Mouse (Mus musculus): ENCODE results near the gene Cenpe. TPM values are rescaled to one million over a fixed set of nuclear protein-coding genes. Genes with fewer than 3 reads are reported as not detected.

Cenpe gene
- total and polyA plus RNA-seq, 3 experiments, result 0.18 to 0.84 (median 0.84) TPM

- H3K27me3 ChIP-seq (ENCODE audit: control insufficient read depth, insufficient read depth, low read length), result no peaks in the 10 kb centered on the region
- intact Hi-C loops (cut with DNase I), result no loop called here
- H3K79me2 ChIP-seq (replicated peaks; ENCODE audit: control insufficient read depth, insufficient read depth, low read length), result no peaks in the 10 kb centered on the region
- no peak overlapping the region for H3K9ac ChIP-seq (ENCODE audit: low read depth, low read length)
- no peak for TF ChIP-seq EP300 (IDR thresholded peaks at IDR 0.05; ENCODE audit: insufficient read depth, low read depth, low read length)
- TF ChIP-seq CTCF (IDR thresholded peaks at IDR 0.05), result no peak
- TF ChIP-seq POLR2A (IDR thresholded peaks at IDR 0.05; ENCODE audit: insufficient read depth, low read depth, low read length), result no peak
- 82% methylated on average over 10 of the region's 10 CpGs for WGBS
- no peaks in the 10 kb centered on the region for H3K36me3 ChIP-seq (ENCODE audit: control insufficient read depth, insufficient read depth, low read length)
- DNase-seq, result no peak
- H3K4me3 ChIP-seq, result no peak overlapping the region
- no peak overlapping the region for H3K27ac ChIP-seq
- no peaks in the 10 kb centered on the region for H3K4me1 ChIP-seq (ENCODE audit: control insufficient read depth, insufficient read depth, low read length)
These were observed 57.2 kb downstream of the Cenpe start for GRCm38 (mm10) chr3:135269391-135269990.

DNA sequence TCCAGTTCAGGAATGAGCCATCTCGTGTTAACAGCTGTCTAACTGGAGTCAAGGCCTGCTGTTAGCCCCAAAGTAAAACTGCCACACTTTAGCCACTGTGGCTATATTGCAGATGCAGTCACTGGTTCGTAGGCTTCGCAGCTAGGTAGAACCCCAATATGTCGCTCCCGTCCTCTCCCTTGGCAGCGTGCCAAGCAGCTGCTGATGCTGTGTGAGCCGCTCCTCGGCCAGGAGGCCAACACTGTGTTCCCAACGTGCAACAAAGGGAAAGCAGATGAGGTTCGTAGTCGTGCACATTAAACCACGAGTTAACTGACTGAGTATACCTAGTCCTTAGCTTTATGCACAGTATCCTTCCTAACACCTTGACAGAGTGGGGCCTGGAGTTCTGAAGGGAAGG, 60.3 kb downstream of the Cenpe start:
- no peak for DNase-seq
- Histone ChIP-seq H3K27me3 (ENCODE audit: control insufficient read depth, insufficient read depth, low read length) (no peaks in the 10 kb centered on the region), H3K4me3 (no peak overlapping the region), H3K36me3 (ENCODE audit: control insufficient read depth, insufficient read depth, low read length) (no peaks in the 10 kb centered on the region), H3K4me1 (ENCODE audit: control insufficient read depth, insufficient read depth, low read length) (no peaks in the 10 kb centered on the region), H3K79me2 (replicated peaks; ENCODE audit: control insufficient read depth, insufficient read depth, low read length) (no peaks in the 10 kb centered on the region), H3K27ac (no peak overlapping the region), H3K9ac (ENCODE audit: low read depth, low read length) (no peak overlapping the region)
- intact Hi-C loops (cut with DNase I), result no loop called here
- TF ChIP-seq POLR2A (IDR thresholded peaks at IDR 0.05; ENCODE audit: insufficient read depth, low read depth, low read length) (no peak), EP300 (IDR thresholded peaks at IDR 0.05; ENCODE audit: insufficient read depth, low read depth, low read length) (no peak), CTCF (IDR thresholded peaks at IDR 0.05) (no peak)
- WGBS, result 85% methylated on average over 12 of the region's 12 CpGs

GRCm38 (mm10) chr3:135273047-135273446, 60.7 kb downstream of the Cenpe start:
- Histone ChIP-seq H3K27ac (no peak overlapping the region), H3K79me2 (replicated peaks; ENCODE audit: control insufficient read depth, insufficient read depth, low read length) (no peaks in the 10 kb centered on the region), H3K9ac (ENCODE audit: low read depth, low read length) (no peak overlapping the region), H3K27me3 (ENCODE audit: control insufficient read depth, insufficient read depth, low read length) (no peaks in the 10 kb centered on the region), H3K4me1 (ENCODE audit: control insufficient read depth, insufficient read depth, low read length) (no peaks in the 10 kb centered on the region), H3K36me3 (ENCODE audit: control insufficient read depth, insufficient read depth, low read length) (no peaks in the 10 kb centered on the region), H3K4me3 (no peak overlapping the region)
- TF ChIP-seq CTCF (IDR thresholded peaks at IDR 0.05), result no peak
- no peak for TF ChIP-seq EP300 (IDR thresholded peaks at IDR 0.05; ENCODE audit: insufficient read depth, low read depth, low read length)
- TF ChIP-seq POLR2A (IDR thresholded peaks at IDR 0.05; ENCODE audit: insufficient read depth, low read depth, low read length), result no peak
- no peak for DNase-seq
- 87% methylated on average over 13 of the region's 13 CpGs for WGBS
- intact Hi-C loops (cut with DNase I), result no loop called here

DNA sequence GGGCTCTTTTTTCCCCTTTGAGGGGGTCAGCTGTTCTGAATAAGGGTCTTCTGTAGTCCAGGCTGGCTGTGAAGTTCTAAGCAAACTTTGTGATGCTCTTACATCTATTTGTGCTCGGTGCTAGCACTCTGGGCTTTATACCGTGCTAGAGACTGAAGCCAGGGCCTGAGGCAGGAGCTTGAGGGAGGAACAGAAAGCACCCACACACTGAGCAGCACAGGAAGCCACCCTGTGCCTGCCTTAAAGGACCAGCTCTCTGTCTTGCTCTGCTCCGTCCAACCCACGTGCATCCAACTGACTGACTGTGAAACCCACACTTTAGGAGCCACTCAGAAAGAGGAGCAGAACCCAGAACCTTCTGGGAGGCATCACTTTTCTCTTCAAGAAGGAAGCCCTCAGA, 67.8 kb downstream of the Cenpe start:
- DNase-seq, result no peak
- Histone ChIP-seq H3K36me3 (ENCODE audit: control insufficient read depth, insufficient read depth, low read length) (no peaks in the 10 kb centered on the region), H3K4me1 (ENCODE audit: control insufficient read depth, insufficient read depth, low read length) (no peaks in the 10 kb centered on the region; the same call in 1 of the 2 replicates), H3K4me3 (no peak overlapping the region), H3K79me2 (replicated peaks; ENCODE audit: control insufficient read depth, insufficient read depth, low read length) (no peaks in the 10 kb centered on the region), H3K27me3 (ENCODE audit: control insufficient read depth, insufficient read depth, low read length) (no peaks in the 10 kb centered on the region), H3K27ac (no peak overlapping the region), H3K9ac (ENCODE audit: low read depth, low read length) (no peak overlapping the region)
- no peak for TF ChIP-seq POLR2A (IDR thresholded peaks at IDR 0.05; ENCODE audit: insufficient read depth, low read depth, low read length)
- no peak for TF ChIP-seq CTCF (IDR thresholded peaks at IDR 0.05)
- no peak for TF ChIP-seq EP300 (IDR thresholded peaks at IDR 0.05; ENCODE audit: insufficient read depth, low read depth, low read length)
- WGBS, result 74% methylated on average over 4 of the region's 4 CpGs
- intact Hi-C loops (cut with DNase I), result loop anchor here (2.0 to 5.0 kb wide), 3 partner anchors 122 to 451 kb away; no protein-coding TSS in a partner anchor

DNA sequence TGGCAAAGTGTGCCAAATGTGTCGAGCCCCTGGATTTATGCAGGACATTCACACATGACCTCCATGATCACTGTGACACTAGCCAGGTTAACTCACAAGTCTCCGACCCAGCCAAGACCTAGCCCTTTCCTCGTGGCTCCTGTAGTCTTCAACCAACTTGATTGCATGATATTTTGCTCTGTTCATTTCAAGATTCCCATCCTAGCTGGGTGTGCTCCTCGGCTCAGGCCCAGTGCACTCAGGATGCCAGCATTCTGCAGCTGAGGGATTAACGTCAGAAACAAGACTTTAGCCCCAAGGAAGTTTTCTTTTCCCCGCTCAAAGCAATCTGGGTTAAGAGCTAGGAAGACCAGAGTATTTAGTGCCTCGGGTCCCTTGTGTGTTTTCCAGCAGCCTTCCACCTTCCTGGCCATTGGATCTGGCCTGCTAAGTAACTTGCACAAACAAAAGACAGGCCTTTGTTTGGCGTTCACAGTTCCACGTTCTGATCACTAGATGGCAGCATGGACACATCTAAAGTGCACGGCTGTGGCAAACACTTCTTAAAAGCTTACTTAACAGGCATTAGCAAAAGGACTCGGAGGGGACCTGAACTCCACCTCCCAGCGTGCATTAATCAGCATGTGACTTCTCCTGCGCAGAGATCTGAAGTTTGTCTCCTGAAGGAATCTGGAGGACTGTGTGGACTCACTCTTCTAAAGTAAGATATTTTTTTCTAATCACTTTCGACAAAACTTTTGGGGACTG, 68.5 kb downstream of the Cenpe start, which contains the start of gene Bdh2:
Bdh2 (plus strand) TSS at position 553 of the 747 bp plus-strand sequence.
- Histone ChIP-seq H3K27me3 (ENCODE audit: control insufficient read depth, insufficient read depth, low read length) (no peaks in the 10 kb centered on the region), H3K27ac (no peak within 1 kb of the TSS), H3K4me3 (no peak within 1 kb of the TSS), H3K36me3 (ENCODE audit: control insufficient read depth, insufficient read depth, low read length) (no peaks in the 10 kb centered on the region), H3K9ac (ENCODE audit: low read depth, low read length) (no peak within 1 kb of the TSS), H3K79me2 (replicated peaks; ENCODE audit: control insufficient read depth, insufficient read depth, low read length) (no peaks in the 10 kb centered on the region), H3K4me1 (ENCODE audit: control insufficient read depth, insufficient read depth, low read length) (no peaks in the 10 kb centered on the region; the same call in 1 of the 2 replicates)
- 26% methylated on average over 14 of the region's 14 CpGs for WGBS
- intact Hi-C loops (cut with DNase I), result loop anchor here (2.0 to 5.0 kb wide), 3 partner anchors 121 to 450 kb away; no protein-coding TSS in a partner anchor
- DNase-seq, result peak; percentile 72 to 74
- TF ChIP-seq EP300 (IDR thresholded peaks at IDR 0.05; ENCODE audit: insufficient read depth, low read depth, low read length) (peak; percentile 77; the same call in 1 of the 2 replicates), CTCF (IDR thresholded peaks at IDR 0.05) (peak; percentile 93), POLR2A (IDR thresholded peaks at IDR 0.05; ENCODE audit: insufficient read depth, low read depth, low read length) (no peak)

DNA sequence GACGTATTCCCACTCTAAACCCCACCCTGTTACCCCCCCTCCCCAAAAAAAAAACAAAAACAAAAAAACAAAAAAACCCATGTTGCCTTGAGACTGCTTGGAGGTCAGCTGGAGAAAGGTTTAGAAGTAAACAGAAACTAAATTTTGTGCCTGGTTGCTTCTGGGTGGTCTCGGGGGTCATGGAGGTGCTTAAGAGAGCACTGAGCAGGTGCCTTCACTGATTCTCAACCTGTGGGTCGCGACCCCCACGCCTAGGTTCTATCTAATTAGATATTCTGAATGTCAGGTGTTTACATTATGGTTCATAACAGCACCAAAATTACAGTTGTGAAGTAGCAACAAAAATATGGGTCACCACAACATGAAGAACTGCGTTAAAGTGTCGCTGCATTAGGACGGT, 69.4 kb downstream of the Cenpe start:
- Histone ChIP-seq H3K36me3 (ENCODE audit: control insufficient read depth, insufficient read depth, low read length) (no peaks in the 10 kb centered on the region), H3K4me1 (ENCODE audit: control insufficient read depth, insufficient read depth, low read length) (no peaks in the 10 kb centered on the region; the same call in 1 of the 2 replicates), H3K79me2 (replicated peaks; ENCODE audit: control insufficient read depth, insufficient read depth, low read length) (no peaks in the 10 kb centered on the region), H3K27me3 (ENCODE audit: control insufficient read depth, insufficient read depth, low read length) (no peaks in the 10 kb centered on the region), H3K27ac (no peak overlapping the region), H3K4me3 (no peak overlapping the region), H3K9ac (ENCODE audit: low read depth, low read length) (no peak overlapping the region)
- 83% methylated on average over 8 of the region's 8 CpGs for WGBS
- no peak for DNase-seq
- TF ChIP-seq EP300 (IDR thresholded peaks at IDR 0.05; ENCODE audit: insufficient read depth, low read depth, low read length), result no peak
- TF ChIP-seq POLR2A (IDR thresholded peaks at IDR 0.05; ENCODE audit: insufficient read depth, low read depth, low read length), result no peak
- TF ChIP-seq CTCF (IDR thresholded peaks at IDR 0.05), result no peak
- intact Hi-C loops (cut with DNase I), result loop anchor here (2.0 to 5.0 kb wide), 3 partner anchors 121 to 449 kb away; no protein-coding TSS in a partner anchor

Measured in heart, adult 2 months (tissue).